Mouse (Mus musculus) layer of hippocampus, adult 2 months (tissue): ENCODE measurements at regions not wholly inside any gene's neighbourhood (a gene's known extent, or its start where the extent isn't known, plus 50 kb on each side); places are given as distances from the start of the nearest gene placed in this dataset.

Source experiments
- DNase-seq, 2 experiments: peaks; one replicate each; pipeline ENCODE4 v3.0.0; 2022; ENCODE audit warnings: low spot score in 2 of 2
- H3K27ac ChIP-seq: fragments of 200-600 bp; 2 replicates; pipeline ENCODE4 v1.8.1; 2022
- H3K4me3 ChIP-seq: fragments of 200-600 bp; 2 replicates; pipeline ENCODE4 v1.8.1; 2022; ENCODE audit warnings: mild to moderate bottlenecking
- CTCF ChIP-seq: fragments of 200-600 bp; conservative IDR thresholded peaks from 2 replicates; pipeline ENCODE4 v1.8.1; 2022; ENCODE audit warnings: antibody characterized with exemption, mild to moderate bottlenecking, moderate library complexity

DNA sequence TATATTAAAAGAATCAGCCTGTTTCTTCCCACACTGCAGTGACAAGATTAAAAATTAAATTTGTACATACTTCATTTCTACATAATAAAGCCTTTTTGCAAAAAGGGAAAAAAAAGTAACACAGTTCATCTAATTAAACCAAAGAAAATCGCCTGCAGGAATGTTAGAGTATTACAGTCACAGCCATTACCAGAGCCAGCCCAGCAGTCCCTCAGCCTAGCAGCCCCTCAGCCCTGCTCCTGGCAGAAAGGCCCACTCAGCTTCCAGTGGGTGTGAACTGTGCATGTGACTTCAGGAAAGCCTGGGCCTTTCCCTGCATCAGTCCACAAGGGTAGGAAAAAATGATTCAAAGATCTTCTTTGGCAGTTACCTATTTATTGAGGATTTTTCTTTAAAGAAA, 256.8 kb upstream of the 3110018I06Rik start:
- no peak for DNase-seq
- peak; percentile 62 for TF ChIP-seq CTCF
- no peak overlapping the region for H3K4me3 ChIP-seq
- no peak overlapping the region for H3K27ac ChIP-seq

DNA sequence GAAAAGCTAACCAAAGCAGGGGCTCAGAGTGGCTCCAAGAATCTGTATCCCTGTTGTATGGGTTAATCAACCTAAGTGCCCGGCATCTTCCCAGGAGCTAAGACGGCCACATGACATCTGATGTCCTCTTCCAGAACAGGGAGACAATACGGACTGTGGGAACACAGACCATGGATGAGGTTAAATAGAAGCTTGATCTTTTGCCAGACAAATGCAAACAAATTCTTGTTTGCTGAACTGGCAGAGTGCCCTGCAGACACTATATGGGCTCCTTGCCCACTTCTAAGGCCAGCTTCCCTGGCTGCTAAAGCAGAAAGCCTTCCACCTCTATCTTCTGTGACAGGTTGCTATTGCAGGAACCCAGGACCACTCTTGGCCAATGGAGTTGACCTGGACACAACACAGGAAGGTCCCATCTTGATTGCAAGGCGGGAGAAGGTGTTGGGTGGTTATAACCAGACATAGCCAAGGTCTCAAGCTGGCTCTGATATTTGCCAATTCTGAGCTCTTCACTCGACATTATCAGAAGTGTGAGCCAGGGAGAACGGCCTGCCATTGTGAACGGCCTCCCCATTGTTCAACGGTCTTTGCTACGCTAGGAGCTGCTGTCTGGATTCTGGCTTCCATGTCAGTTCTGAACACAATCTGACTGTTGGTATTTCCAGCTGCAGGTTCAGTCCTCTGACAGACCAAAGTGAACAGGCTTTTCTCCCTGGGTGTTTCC, 237.5 kb upstream of the 3110018I06Rik start:
- no peak for DNase-seq
- Histone ChIP-seq H3K4me3 (no peak overlapping the region), H3K27ac (no peak overlapping the region)
- no peak for TF ChIP-seq CTCF

DNA sequence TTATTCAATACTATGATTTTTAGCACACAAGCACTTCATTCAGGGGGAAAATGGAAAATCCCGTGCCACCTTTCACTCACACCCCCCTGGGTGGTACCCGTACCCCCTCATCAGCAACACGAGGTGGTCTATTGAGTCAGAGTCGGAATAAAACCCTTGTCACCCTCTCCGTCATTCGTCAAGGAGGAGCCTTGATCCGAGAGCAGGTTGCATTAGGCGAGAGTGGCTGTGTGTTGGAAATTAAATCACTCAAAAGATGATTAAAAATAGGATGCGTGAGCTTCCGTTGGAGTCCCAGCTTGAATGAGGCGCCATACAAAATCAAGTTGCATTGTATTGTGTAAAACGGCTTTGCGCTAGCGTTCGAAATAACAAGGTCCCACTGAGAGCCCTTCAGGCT, 236.5 kb upstream of the 3110018I06Rik start:
- Histone ChIP-seq H3K27ac (no peak overlapping the region), H3K4me3 (no peak overlapping the region)
- no peak for TF ChIP-seq CTCF
- no peak for DNase-seq

DNA sequence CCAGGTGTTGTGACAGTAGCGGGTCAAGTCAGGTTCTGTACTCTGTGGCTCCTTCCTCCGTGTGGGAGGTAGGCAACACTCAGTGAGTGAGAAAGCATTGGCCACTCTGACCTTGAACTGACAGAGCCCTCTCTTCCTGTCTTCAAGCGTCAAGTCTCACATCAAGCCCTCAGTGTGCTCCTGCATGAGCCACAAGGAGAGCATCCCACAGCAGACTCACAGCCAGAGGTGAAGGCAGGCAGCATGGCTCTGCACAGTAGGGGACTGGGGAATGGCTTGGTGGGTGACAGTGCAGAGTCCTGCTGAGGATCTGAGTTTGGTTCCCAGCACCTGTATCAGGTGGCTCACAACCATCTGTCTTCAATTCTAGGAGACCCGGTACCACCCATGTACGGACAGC, 226.4 kb upstream of the 3110018I06Rik start:
- no peak for TF ChIP-seq CTCF
- H3K4me3 ChIP-seq = no peak overlapping the region
- no peak overlapping the region for H3K27ac ChIP-seq
- no peak for DNase-seq

DNA sequence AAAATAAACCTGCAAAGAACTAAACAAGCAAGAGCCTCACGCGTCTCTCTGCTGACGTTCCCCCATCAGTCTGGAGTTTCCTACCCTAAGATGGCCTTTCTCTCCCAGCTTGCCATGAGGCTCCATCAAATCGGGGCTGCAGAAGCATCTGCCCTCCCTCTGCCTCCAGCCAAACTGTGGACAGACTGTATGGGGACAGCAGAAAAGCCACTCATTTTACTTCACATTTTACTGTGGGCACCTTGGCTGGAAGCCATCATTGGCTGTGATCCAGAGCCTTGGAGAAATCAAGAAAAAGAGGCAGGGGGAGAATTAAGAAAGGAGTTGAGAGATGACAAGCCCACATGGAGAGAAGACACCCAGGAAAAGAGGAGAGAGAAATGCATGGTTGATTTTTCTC, 225.9 kb upstream of the 3110018I06Rik start:
- Histone ChIP-seq H3K27ac (no peak overlapping the region), H3K4me3 (no peak overlapping the region)
- DNase-seq = no peak

DNA sequence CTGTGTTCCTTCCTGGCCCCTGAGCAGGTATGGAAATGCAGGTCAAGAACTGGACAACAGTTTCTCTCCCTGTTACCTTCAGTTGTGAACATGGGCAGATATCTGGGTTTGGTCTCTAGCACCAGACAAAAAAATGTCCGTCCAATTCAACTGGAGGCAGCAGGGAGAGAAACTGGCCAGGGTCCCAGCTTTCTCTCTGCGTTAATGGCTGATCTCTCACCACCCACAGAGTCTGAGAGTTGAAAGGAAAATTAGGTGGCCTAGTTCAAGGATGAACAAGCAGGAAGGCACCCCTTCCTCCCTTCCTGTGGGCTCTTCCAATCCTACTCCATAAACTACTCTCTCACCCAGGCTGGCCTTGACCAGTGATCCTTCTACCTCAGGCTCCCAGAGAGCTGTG, 221.7 kb upstream of the 3110018I06Rik start:
- no peak for DNase-seq
- Histone ChIP-seq H3K4me3 (no peak overlapping the region), H3K27ac (no peak overlapping the region)
- no peak for TF ChIP-seq CTCF

More for the DNA sequence above, 225.9 kb upstream of the 3110018I06Rik start:
- no peak for TF ChIP-seq CTCF

DNA sequence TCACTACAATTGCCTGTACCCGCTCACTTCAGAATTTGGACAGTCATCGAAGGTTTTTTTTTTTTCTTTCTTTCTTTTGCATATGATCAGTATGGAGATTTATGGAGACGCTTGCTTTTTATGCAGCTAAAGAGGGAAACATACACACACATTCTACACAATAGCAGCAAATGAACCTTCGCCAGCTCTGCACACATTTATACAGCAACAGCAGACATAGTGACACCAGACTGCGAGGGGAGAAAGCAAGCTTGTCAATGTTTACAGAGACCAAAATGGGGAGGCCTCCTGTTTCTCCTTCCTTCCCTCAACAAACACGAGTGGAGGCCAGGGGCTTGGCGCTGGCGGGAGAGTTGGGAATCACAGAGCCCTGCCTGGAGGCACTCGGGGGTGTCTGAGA, 202.8 kb upstream of the 3110018I06Rik start:
- H3K27ac ChIP-seq = no peak overlapping the region
- no peak overlapping the region for H3K4me3 ChIP-seq
- TF ChIP-seq CTCF = no peak
- no peak for DNase-seq

DNA sequence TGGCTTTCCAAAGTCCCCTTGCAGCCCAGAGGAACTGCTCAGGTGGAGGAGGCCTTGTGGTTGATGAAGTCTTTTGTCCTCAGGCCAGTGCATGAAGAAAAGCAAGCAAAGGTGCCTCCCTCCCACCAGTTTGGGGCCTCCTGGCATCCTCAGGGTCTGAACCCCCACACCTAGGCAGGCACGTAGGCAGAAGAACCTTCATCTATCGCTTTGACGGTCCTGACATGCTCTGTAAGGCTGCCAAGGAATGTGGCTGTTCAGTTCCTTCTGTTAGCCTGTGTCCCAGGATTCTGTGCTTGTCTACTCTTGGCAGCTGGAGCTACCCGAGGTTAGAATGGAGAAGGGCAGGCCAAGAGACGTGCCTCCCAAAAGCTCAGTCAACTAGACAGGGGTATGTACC, 197.1 kb upstream of the 3110018I06Rik start:
- DNase-seq = no peak
- Histone ChIP-seq H3K27ac (no peak overlapping the region), H3K4me3 (no peak overlapping the region)
- TF ChIP-seq CTCF = no peak

DNA sequence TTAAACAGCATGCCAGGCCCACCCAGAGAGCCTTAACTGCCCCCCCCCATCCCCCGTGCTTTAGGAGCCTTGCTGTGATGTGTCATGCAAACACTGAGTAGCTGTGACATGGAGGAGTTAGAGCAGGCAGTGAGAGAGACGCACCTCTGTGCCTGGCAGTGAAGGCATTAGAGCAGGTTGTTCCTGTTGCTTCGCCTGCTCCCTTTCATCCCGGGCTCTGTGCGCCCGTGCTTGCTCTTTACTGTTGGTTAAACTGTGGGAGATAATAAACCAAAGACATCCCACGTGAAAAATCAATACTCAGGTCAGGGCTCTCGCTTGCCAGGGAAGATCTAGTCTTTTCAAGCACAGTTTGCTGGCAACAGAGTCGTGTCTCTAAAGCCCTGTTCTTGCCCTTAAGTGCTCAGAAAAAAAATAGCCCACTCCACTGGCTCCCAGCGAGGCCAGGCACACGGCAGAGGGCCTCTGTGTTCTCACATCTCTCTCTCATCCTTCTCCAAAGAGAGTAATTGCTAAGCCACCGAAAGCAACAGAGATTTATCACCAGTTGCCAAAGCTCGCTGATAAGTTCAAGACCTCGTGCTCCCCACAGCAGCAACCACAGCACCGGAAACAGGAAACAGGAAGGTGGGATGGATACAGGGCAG, 181.2 kb upstream of the 3110018I06Rik start:
- DNase-seq = no peak
- Histone ChIP-seq H3K27ac (no peak overlapping the region), H3K4me3 (no peak overlapping the region)
- no peak for TF ChIP-seq CTCF

DNA sequence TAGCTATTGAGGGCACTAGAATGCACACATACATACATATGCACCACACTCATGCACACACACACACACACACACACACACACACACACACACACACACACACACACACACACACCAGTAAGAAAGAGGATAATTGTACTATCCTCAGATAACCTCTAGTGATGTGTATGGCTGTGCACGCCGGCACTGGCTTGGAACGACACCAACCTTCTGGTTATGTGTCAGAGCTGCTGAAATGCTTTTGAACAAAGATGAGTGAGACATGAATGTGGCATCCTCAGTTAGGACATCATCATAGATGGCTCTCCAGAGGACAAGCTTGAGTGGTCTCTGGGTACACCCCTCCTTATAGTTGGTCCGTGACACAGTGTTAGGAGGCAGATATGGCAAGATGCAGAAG, 173.0 kb upstream of the 3110018I06Rik start:
- DNase-seq = peak in 1 of 2 experiments; percentile 18
- H3K4me3 ChIP-seq = no peak overlapping the region
- TF ChIP-seq CTCF = no peak
- no peak overlapping the region for H3K27ac ChIP-seq

DNA sequence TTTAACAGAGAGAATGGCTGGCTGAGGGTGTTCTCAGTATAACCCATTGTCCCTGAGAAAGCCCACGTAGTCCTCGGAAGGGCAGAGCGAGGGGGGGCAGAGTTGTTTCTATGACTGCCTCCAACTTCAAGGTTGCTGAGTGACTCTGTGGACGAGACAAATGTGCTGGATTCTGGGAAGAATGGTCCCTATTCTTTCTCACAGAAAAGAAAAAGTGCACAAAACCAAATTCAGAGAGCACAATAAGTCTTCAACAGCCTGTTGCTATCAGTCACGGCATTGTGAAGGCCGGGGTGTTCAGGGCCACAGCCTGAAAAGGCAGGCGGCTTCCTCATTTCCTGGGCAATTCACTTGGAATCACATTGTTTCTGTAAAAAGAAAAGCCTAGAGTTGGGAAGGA, 165.6 kb upstream of the 3110018I06Rik start:
- no peak overlapping the region for H3K4me3 ChIP-seq
- no peak for TF ChIP-seq CTCF
- H3K27ac ChIP-seq = no peak overlapping the region
- no peak for DNase-seq

DNA sequence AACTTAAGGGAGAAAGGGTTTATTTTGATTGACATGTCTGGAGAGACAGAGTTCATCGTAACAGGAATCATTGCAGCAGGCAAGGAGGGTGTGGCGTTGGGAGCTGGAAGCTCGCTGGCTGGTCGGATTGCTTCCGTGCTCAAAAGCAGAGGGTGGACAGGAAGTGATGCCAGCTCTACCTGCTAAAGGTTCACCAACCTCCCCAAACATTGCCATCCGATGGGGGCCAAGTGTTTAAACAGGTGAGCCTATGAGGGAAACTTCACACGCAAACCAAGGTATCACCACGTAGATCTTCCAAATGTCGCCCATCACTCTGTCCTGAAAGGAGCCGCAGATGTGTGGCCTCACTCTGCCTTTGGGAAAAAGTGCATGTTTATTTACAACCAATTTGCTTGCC, 162.3 kb upstream of the 3110018I06Rik start:
- DNase-seq = no peak
- no peak overlapping the region for H3K4me3 ChIP-seq
- TF ChIP-seq CTCF = no peak
- H3K27ac ChIP-seq = no peak overlapping the region

DNA sequence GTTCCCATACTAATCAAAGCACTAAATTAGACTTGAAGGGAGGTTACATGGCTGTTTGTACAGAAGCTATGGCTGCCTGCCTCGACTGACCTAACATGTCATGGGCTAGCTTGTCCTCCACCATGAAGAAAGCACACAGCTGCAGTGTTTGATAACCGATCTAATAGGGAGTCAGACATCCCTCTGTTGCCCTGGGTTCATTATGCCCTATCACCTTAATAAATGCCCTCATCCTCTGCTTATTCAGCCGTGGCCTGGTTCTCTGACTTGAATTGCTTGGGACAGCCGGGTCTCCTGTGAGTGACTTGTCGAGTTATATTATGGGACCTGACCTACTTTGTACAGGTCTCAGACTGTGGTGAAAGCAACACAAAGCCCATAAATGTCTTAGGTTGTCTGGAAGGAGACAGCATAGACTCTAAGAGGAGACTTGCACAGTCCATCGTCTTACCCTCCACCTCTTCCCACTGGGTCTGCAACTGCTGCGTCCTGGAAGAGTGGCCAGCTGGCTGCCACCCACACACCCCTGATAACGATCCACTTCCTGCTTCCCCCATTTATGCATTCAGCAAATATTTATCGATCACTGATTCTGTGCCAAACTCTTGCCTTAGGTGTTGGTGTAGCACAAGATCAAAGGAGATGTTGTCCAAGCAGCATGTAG, 161.2 kb upstream of the 3110018I06Rik start:
- no peak overlapping the region for H3K4me3 ChIP-seq
- no peak for DNase-seq
- TF ChIP-seq CTCF = no peak
- no peak overlapping the region for H3K27ac ChIP-seq

DNA sequence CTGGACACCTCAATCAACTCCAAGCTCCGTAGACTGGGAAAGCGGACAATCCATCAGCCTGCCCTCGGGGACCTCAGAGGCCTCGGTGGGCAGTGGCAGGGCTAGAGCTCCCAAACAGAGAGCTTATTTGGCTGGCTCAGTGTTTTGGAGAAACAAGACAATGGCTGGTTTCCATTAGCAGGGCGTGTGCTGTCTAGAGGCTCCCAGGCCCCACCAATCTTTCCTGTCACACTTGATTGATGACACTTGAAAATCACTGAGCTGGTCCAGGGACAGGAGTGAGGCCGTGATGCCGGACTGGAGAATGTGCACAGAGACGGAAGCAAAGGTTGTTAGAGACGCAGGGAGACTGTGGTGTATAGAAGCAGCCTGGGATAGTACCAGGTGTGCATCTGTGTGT, 159.4 kb upstream of the 3110018I06Rik start:
- no peak for TF ChIP-seq CTCF
- no peak overlapping the region for H3K4me3 ChIP-seq
- DNase-seq = no peak
- H3K27ac ChIP-seq = no peak overlapping the region
